Mouse (Mus musculus) kidney, embryonic 14.5 days (tissue): ENCODE results near the gene Tor1b. TPM values are rescaled to one million over a fixed set of nuclear protein-coding genes. Genes with fewer than 3 reads are reported as not detected.

Experiments used
- ATAC-seq: fragments of 200-750 bp; cut with Nextera tagmentation; 2 replicates; pipeline ENCODE4 v1.8.0; 2017; ENCODE audit warnings: moderate number of reproducible peaks, mild to moderate bottlenecking, moderate TSS enrichment, moderate library complexity; ENCODE audit not compliant: low FRiP score, low TSS enrichment
- H3K27ac ChIP-seq: fragments of 300-500 bp; sonication (generic); 2 replicates; pipeline ENCODE4 v1.5.1; 2014; ENCODE audit warnings: low read depth, mild to moderate bottlenecking, low read length, moderate library complexity, mixed read lengths
- H3K27me3 ChIP-seq: fragments of 300-500 bp; sonication (generic); 2 replicates; pipeline ENCODE4 v1.6.1; 2014; ENCODE audit warnings: mild to moderate bottlenecking, low read length; ENCODE audit not compliant: control insufficient read depth, insufficient read depth
- H3K36me3 ChIP-seq: fragments of 300-500 bp; sonication (generic); 2 replicates; pipeline ENCODE4 v1.6.1; 2014; ENCODE audit warnings: low read length, mixed read lengths; ENCODE audit not compliant: control insufficient read depth, insufficient read depth
- H3K4me1 ChIP-seq: fragments of 300-500 bp; sonication (generic); 2 replicates; pipeline ENCODE4 v1.6.1; 2014; ENCODE audit warnings: low read length, mixed read lengths; ENCODE audit not compliant: control insufficient read depth, insufficient read depth
- H3K4me2 ChIP-seq: fragments of 300-500 bp; sonication (generic); replicated peaks from 2 replicates; pipeline ENCODE4 v1.6.1; 2014; ENCODE audit warnings: low read depth, mild to moderate bottlenecking, low read length
- H3K4me3 ChIP-seq: fragments of 300-500 bp; sonication (generic); 2 replicates; pipeline ENCODE4 v1.5.1; 2014; ENCODE audit warnings: mild to moderate bottlenecking, low read length
- H3K9ac ChIP-seq: fragments of 300-500 bp; sonication (generic); 2 replicates; pipeline ENCODE4 v1.6.1; 2014; ENCODE audit warnings: low read depth, mild to moderate bottlenecking, low read length, moderate library complexity
- H3K9me3 ChIP-seq: fragments of 300-500 bp; sonication (generic); 2 replicates; pipeline ENCODE4 v1.6.1; 2016; ENCODE audit warnings: low read length; ENCODE audit not compliant: control insufficient read depth
- WGBS: fragments of 180-500 bp; shearing (Covaris S2); extraction: QIAGEN DNeasy Blood & Tissue Kit; methylation state at CpG from one replicate; pipeline ENCODE4 v1.1.7; 2014; 5-methylcytosine and 5-hydroxymethylcytosine counted together
- polyA plus RNA-seq: library from polyadenylated mRNA; unstranded; fragments of >200 nt; fragmentation: Nextera tagmentation; extraction: Ambion mirVana; gene quantifications from 2 replicates; pipeline ENCODE4 v1.2.1, GENCODE M21; 2014

The Tor1b gene
- polyA plus RNA-seq, 1 experiment from 2014 or later: 39.3 TPM

GRCm38 (mm10) chr2:30985111-30986020 lies 32.6 kb downstream of the Tor1b start:
- ATAC-seq: no peak
- Histone ChIP-seq H3K9me3 (no peaks in the 10 kb centered on the region), H3K27me3 (no peaks in the 10 kb centered on the region), H3K36me3 (no peaks in the 10 kb centered on the region), H3K4me2 (no peak overlapping the region), H3K27ac (no peak overlapping the region; the same call in 1 of the 2 replicates), H3K4me3 (no peak overlapping the region), H3K9ac (no peak overlapping the region), H3K4me1 (peaks cover 9% of the 10 kb centered on the region; the same call in 1 of the 2 replicates)
- WGBS: 29% methylated on average over 17 of the region's 17 CpGs

GRCm38 (mm10) chr2:30990221-30990620 lies 37.5 kb downstream of the Tor1b start:
- Histone ChIP-seq H3K27ac (no peak overlapping the region), H3K36me3 (no peaks in the 10 kb centered on the region), H3K27me3 (no peaks in the 10 kb centered on the region), H3K4me3 (no peak overlapping the region), H3K9me3 (no peaks in the 10 kb centered on the region), H3K9ac (no peak overlapping the region), H3K4me2 (no peak overlapping the region), H3K4me1 (no peaks in the 10 kb centered on the region)
- no peak for ATAC-seq
- WGBS: 61% methylated on average over 9 of the region's 9 CpGs

GRCm38 (mm10) chr2:30994853-30995252 lies 42.1 kb downstream of the Tor1b start:
- H3K9ac ChIP-seq: no peak overlapping the region
- no peak overlapping the region for H3K27ac ChIP-seq
- 90% methylated on average over 4 of the region's 4 CpGs for WGBS
- no peak overlapping the region for H3K4me3 ChIP-seq
- H3K4me2 ChIP-seq: no peak overlapping the region
- H3K9me3 ChIP-seq: no peaks in the 10 kb centered on the region
- no peaks in the 10 kb centered on the region for H3K4me1 ChIP-seq
- H3K27me3 ChIP-seq: no peaks in the 10 kb centered on the region
- ATAC-seq: no peak
- no peaks in the 10 kb centered on the region; the same call in 1 of the 2 replicates for H3K36me3 ChIP-seq

- 66% methylated on average over 11 of the region's 11 CpGs for whole genome bisulfite sequencing
- no peaks in the 10 kb centered on the region for H3K9me3 ChIP-seq
- H3K27ac ChIP-seq: no peak overlapping the region
- H3K36me3 ChIP-seq: no peaks in the 10 kb centered on the region; the same call in 1 of the 2 replicates
- ATAC-seq: no peak
- no peak overlapping the region for H3K4me3 ChIP-seq
- no peak overlapping the region for H3K4me2 ChIP-seq
- no peaks in the 10 kb centered on the region for H3K27me3 ChIP-seq
- no peak overlapping the region for H3K9ac ChIP-seq
- no peaks in the 10 kb centered on the region for H3K4me1 ChIP-seq
Measured at GRCm38 (mm10) chr2:30995432-30995996, 42.8 kb downstream of the Tor1b start.

- no peak for ATAC-seq
- Histone ChIP-seq H3K4me1 (no peaks in the 10 kb centered on the region), H3K27me3 (no peaks in the 10 kb centered on the region), H3K9me3 (no peaks in the 10 kb centered on the region), H3K27ac (no peak overlapping the region), H3K36me3 (peaks cover 4% of the 10 kb centered on the region; the same call in 1 of the 2 replicates), H3K4me3 (no peak overlapping the region), H3K4me2 (no peak overlapping the region), H3K9ac (no peak overlapping the region)
- WGBS: 48% methylated on average over 8 of the region's 8 CpGs
Measured at GRCm38 (mm10) chr2:30998443-30999260, 45.9 kb downstream of the Tor1b start.

DNA sequence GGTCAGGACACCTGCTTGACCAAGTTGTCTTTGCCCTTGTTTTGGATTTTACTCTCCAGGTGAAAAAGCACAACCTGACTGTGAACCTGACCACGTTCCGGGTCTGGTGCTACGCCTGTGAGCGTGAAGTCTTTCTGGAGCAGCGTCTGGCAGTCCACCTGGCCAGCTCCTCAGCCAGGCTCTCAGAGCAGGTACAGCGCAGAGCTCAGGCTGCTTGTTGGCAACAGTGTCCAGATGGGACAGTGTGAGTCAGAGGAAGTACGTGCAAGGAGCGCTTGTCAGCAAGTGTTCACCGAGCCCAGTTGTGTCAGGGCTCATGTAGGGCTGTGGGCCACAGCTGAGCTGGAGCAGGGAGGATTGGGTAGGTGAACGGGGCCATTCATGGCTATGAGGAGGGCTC lies 50.1 kb downstream of the Tor1b start:
- peaks cover 8% of the 10 kb centered on the region; the same call in 1 of the 2 replicates for H3K36me3 ChIP-seq
- no peak for ATAC-seq
- 89% methylated on average over 10 of the region's 10 CpGs for WGBS

GRCm38 (mm10) chr2:31005453-31005852 lies 52.7 kb downstream of the Tor1b start:
- no peak for ATAC-seq
- no peak overlapping the region for H3K27ac ChIP-seq
- H3K4me3 ChIP-seq: no peak overlapping the region
- no peaks in the 10 kb centered on the region for H3K27me3 ChIP-seq
- no peak overlapping the region for H3K9ac ChIP-seq
- H3K4me2 ChIP-seq: no peak overlapping the region
- H3K4me1 ChIP-seq: no peaks in the 10 kb centered on the region
- peaks cover 9% of the 10 kb centered on the region; the same call in 1 of the 2 replicates for H3K36me3 ChIP-seq
- 82% methylated on average over 2 of the region's 2 CpGs for WGBS
- H3K9me3 ChIP-seq: no peaks in the 10 kb centered on the region

More for the DNA sequence above, 50.1 kb downstream of the Tor1b start:
- H3K4me2 ChIP-seq: no peak overlapping the region
- no peaks in the 10 kb centered on the region for H3K4me1 ChIP-seq
- no peak overlapping the region for H3K9ac ChIP-seq
- H3K27ac ChIP-seq: no peak overlapping the region
- no peaks in the 10 kb centered on the region for H3K9me3 ChIP-seq
- no peak overlapping the region for H3K4me3 ChIP-seq
- no peaks in the 10 kb centered on the region for H3K27me3 ChIP-seq

GRCm38 (mm10) chr2:31006434-31006833 lies 53.7 kb downstream of the Tor1b start:
- no peak overlapping the region for H3K9ac ChIP-seq
- ATAC-seq: no peak
- H3K9me3 ChIP-seq: no peaks in the 10 kb centered on the region
- no peaks in the 10 kb centered on the region for H3K27me3 ChIP-seq
- H3K27ac ChIP-seq: no peak overlapping the region
- WGBS: 87% methylated on average over 5 of the region's 5 CpGs
- H3K4me3 ChIP-seq: no peak overlapping the region
- no peaks in the 10 kb centered on the region for H3K4me1 ChIP-seq
- H3K4me2 ChIP-seq: no peak overlapping the region
- peaks cover 13% of the 10 kb centered on the region; the same call in 1 of the 2 replicates for H3K36me3 ChIP-seq
